Mouse (Mus musculus) limb, embryonic 12.5 days (tissue): ENCODE results near the gene Myl3. TPM values are rescaled to one million over a fixed set of nuclear protein-coding genes. Genes with fewer than 3 reads are reported as not detected.

Experiments
- ATAC-seq: fragments of 200-750 bp; cut with Nextera tagmentation; 2 replicates; pipeline ENCODE4 v1.8.0; 2017; ENCODE audit warnings: low read depth, moderate TSS enrichment; ENCODE audit not compliant: insufficient number of reproducible peaks, insufficient read depth, low FRiP score, low TSS enrichment
- H3K27ac ChIP-seq: fragments of 300-500 bp; sonication (generic); 2 replicates; pipeline ENCODE4 v1.5.1; 2016; ENCODE audit warnings: mild to moderate bottlenecking, moderate library complexity
- H3K27me3 ChIP-seq: fragments of 300-500 bp; sonication (generic); 2 replicates; pipeline ENCODE4 v1.6.1; 2016; ENCODE audit warnings: mild to moderate bottlenecking, moderate library complexity
- H3K36me3 ChIP-seq: fragments of 300-500 bp; sonication (generic); 2 replicates; pipeline ENCODE4 v1.6.1; 2016; ENCODE audit warnings: mild to moderate bottlenecking, moderate library complexity
- H3K4me1 ChIP-seq: fragments of 300-500 bp; sonication (generic); replicated peaks from 2 replicates; pipeline ENCODE4 v1.6.1; 2016
- H3K4me2 ChIP-seq: fragments of 300-500 bp; sonication (generic); 2 replicates; pipeline ENCODE4 v1.6.1; 2016; ENCODE audit warnings: mild to moderate bottlenecking, moderate library complexity
- H3K4me3 ChIP-seq: fragments of 300-500 bp; sonication (generic); replicated peaks from 2 replicates; pipeline ENCODE4 v1.5.1; 2016; ENCODE audit warnings: mild to moderate bottlenecking
- H3K9ac ChIP-seq: fragments of 300-500 bp; sonication (generic); replicated peaks from 2 replicates; pipeline ENCODE4 v1.6.1; 2016; ENCODE audit warnings: mild to moderate bottlenecking, moderate library complexity
- H3K9me3 ChIP-seq: fragments of 300-500 bp; sonication (generic); 2 replicates; pipeline ENCODE4 v1.6.1; 2016; ENCODE audit warnings: mild to moderate bottlenecking, moderate library complexity
- WGBS: fragments of 180-500 bp; shearing (Covaris S2); methylation state at CpG from one replicate; pipeline ENCODE4 v1.1.7; 2016; 5-methylcytosine and 5-hydroxymethylcytosine counted together
- polyA plus RNA-seq: library from polyadenylated mRNA; unstranded; fragments of >200 nt; fragmentation: Nextera tagmentation; extraction: Ambion mirVana; gene quantifications from 2 replicates; pipeline ENCODE4 v1.2.1, GENCODE M21; 2016

Myl3 gene
- polyA plus RNA-seq, 1 experiment from 2014 or later = 2.6 TPM

- H3K27ac ChIP-seq = no peak overlapping the region
- no peak overlapping the region for H3K9ac ChIP-seq
- no peak for ATAC-seq
- no peak overlapping the region for H3K4me3 ChIP-seq
- H3K4me1 ChIP-seq = no peaks in the 10 kb centered on the region
- H3K36me3 ChIP-seq = no peaks in the 10 kb centered on the region
- no peak overlapping the region for H3K4me2 ChIP-seq
- 93% methylated on average over 3 of the region's 3 CpGs for WGBS
- 0 out of 2 replicates have a peak, but pooled peaks cover 1% of the 10 kb centered on the region for H3K27me3 ChIP-seq
- H3K9me3 ChIP-seq = peaks cover 6% of the 10 kb centered on the region; the same call in 1 of the 2 replicates
Measured at GRCm38 (mm10) chr9:110788169-110788568, 46.5 kb downstream of the Myl3 start.

- Histone ChIP-seq H3K4me3 (no peak overlapping the region), H3K4me1 (no peaks in the 10 kb centered on the region), H3K9ac (no peak overlapping the region), H3K4me2 (no peak overlapping the region), H3K27ac (no peak overlapping the region), H3K36me3 (no peaks in the 10 kb centered on the region), H3K9me3 (no peaks in the 10 kb centered on the region), H3K27me3 (0 out of 2 replicates have a peak, but pooled peaks cover 3% of the 10 kb centered on the region)
- ATAC-seq = no peak
- 71% methylated on average over 4 of the region's 4 CpGs for WGBS
Measured at GRCm38 (mm10) chr9:110790462-110790861, 48.8 kb downstream of the Myl3 start.

GRCm38 (mm10) chr9:110797013-110797412 lies 55.4 kb downstream of the Myl3 start:
- Histone ChIP-seq H3K4me3 (no peak overlapping the region), H3K27me3 (0 out of 2 replicates have a peak, but pooled peaks cover 3% of the 10 kb centered on the region), H3K9ac (no peak overlapping the region), H3K4me2 (no peak overlapping the region), H3K4me1 (no peaks in the 10 kb centered on the region), H3K36me3 (no peaks in the 10 kb centered on the region), H3K27ac (no peak overlapping the region), H3K9me3 (no peaks in the 10 kb centered on the region)
- WGBS = 88% methylated on average over 10 of the region's 10 CpGs
- no peak for ATAC-seq

GRCm38 (mm10) chr9:110797866-110798265 lies 56.2 kb downstream of the Myl3 start, which contains the start of gene Prss42:
TSS of gene Prss42 (plus strand) at chr9:110798166.
- H3K9ac ChIP-seq = no peak within 1 kb of the TSS
- H3K4me2 ChIP-seq = no peak within 1 kb of the TSS
- H3K4me1 ChIP-seq = no peaks in the 10 kb centered on the region
- 88% methylated on average over 14 of the region's 14 CpGs for WGBS
- no peak within 1 kb of the TSS for H3K4me3 ChIP-seq
- H3K27ac ChIP-seq = no peak within 1 kb of the TSS
- no peaks in the 10 kb centered on the region for H3K36me3 ChIP-seq
- 0 out of 2 replicates have a peak, but pooled peaks cover 3% of the 10 kb centered on the region for H3K27me3 ChIP-seq
- H3K9me3 ChIP-seq = no peaks in the 10 kb centered on the region
- ATAC-seq = no peak

- Histone ChIP-seq H3K4me3 (no peak overlapping the region), H3K4me2 (no peak overlapping the region), H3K27me3 (no peaks in the 10 kb centered on the region), H3K9me3 (no peaks in the 10 kb centered on the region), H3K9ac (no peak overlapping the region), H3K27ac (no peak overlapping the region), H3K4me1 (no peaks in the 10 kb centered on the region), H3K36me3 (no peaks in the 10 kb centered on the region)
- no peak for ATAC-seq
- 84% methylated on average over 8 of the region's 8 CpGs for WGBS
Measured at GRCm38 (mm10) chr9:110800834-110801479, 59.3 kb downstream of the Myl3 start.

GRCm38 (mm10) chr9:110803294-110803693 lies 61.6 kb downstream of the Myl3 start:
- Histone ChIP-seq H3K9me3 (no peaks in the 10 kb centered on the region), H3K27me3 (no peaks in the 10 kb centered on the region), H3K27ac (no peak overlapping the region), H3K4me2 (no peak overlapping the region), H3K36me3 (no peaks in the 10 kb centered on the region), H3K9ac (no peak overlapping the region), H3K4me3 (no peak overlapping the region), H3K4me1 (no peaks in the 10 kb centered on the region)
- 69% methylated on average over 4 of the region's 4 CpGs for WGBS
- no peak for ATAC-seq

- Histone ChIP-seq H3K9me3 (no peaks in the 10 kb centered on the region), H3K9ac (no peak overlapping the region), H3K27ac (no peak overlapping the region), H3K4me1 (no peaks in the 10 kb centered on the region), H3K4me3 (no peak overlapping the region), H3K27me3 (peaks cover 6% of the 10 kb centered on the region; the same call in 1 of the 2 replicates), H3K4me2 (no peak overlapping the region), H3K36me3 (no peaks in the 10 kb centered on the region)
- ATAC-seq = no peak
- WGBS = 81% methylated on average over 4 of the region's 4 CpGs
Measured at GRCm38 (mm10) chr9:110810051-110810450, 68.4 kb downstream of the Myl3 start.

- H3K4me3 ChIP-seq = no peak within 1 kb of the TSS
- H3K4me1 ChIP-seq = no peaks in the 10 kb centered on the region
- 58% methylated on average over 18 of the region's 18 CpGs for WGBS
- no peaks in the 10 kb centered on the region for H3K36me3 ChIP-seq
- H3K9ac ChIP-seq = no peak within 1 kb of the TSS
- H3K9me3 ChIP-seq = no peaks in the 10 kb centered on the region
- ATAC-seq = no peak
- H3K27ac ChIP-seq = no peak within 1 kb of the TSS
- H3K4me2 ChIP-seq = no peak within 1 kb of the TSS
- H3K27me3 ChIP-seq = peaks cover 6% of the 10 kb centered on the region; the same call in 1 of the 2 replicates
Measured at GRCm38 (mm10) chr9:110813789-110814188, 72.1 kb downstream of the Myl3 start, which contains the start of gene Prss44. TSS of gene Prss44 (plus strand) at chr9:110813994.

Other genes with a start within 250 kb of the Myl3 start
- 46.4 and 51.2 TPM in 2 replicates for gene Setd2, start 209.3 kb upstream of the Myl3 start, polyA plus RNA-seq
- gene Nradd, start 117.4 kb upstream of the Myl3 start, polyA plus RNA-seq = 62.7 and 67.1 TPM in 2 replicates
- gene Nbeal2, start 87.7 kb upstream of the Myl3 start, polyA plus RNA-seq = 1.1 and 1.6 TPM in 2 replicates
- 126 and 133 TPM in 2 replicates for gene Ccdc12, start 85.4 kb upstream of the Myl3 start, polyA plus RNA-seq
- gene Pth1r, start 5.3 kb downstream of the Myl3 start, polyA plus RNA-seq = 76.6 and 81.8 TPM in 2 replicates
- gene Prss42, start 56.3 kb downstream of the Myl3 start, polyA plus RNA-seq = not detected in 2 replicates
- not detected in 2 replicates for gene Prss44, start 72.1 kb downstream of the Myl3 start, polyA plus RNA-seq
- not detected in 2 replicates for gene Prss43, start 84.8 kb downstream of the Myl3 start, polyA plus RNA-seq
- not detected in 2 replicates for gene Prss45, start 92.7 kb downstream of the Myl3 start, polyA plus RNA-seq
- not detected in 2 replicates for gene Prss46, start 102.6 kb downstream of the Myl3 start, polyA plus RNA-seq
- 0.65 and 0.72 TPM in 2 replicates for gene Prss50, start 116.1 kb downstream of the Myl3 start, polyA plus RNA-seq
- 1.6 and 2.9 TPM in 2 replicates for gene Als2cl, start 138.0 kb downstream of the Myl3 start, polyA plus RNA-seq
- 0.68 and 0.87 TPM in 2 replicates for gene Tmie, start 138.3 kb downstream of the Myl3 start, polyA plus RNA-seq
- not detected in 2 replicates for gene Fam240a, start 175.0 kb downstream of the Myl3 start, polyA plus RNA-seq
- gene Tdgf1, start 204.3 kb downstream of the Myl3 start, polyA plus RNA-seq = not detected in 2 replicates
- gene Lrrc2, start 209.7 kb downstream of the Myl3 start, polyA plus RNA-seq = 0.05 and 0.31 TPM in 2 replicates
- gene Rtp3, start 248.7 kb downstream of the Myl3 start, polyA plus RNA-seq = not detected in 2 replicates